Mouse (Mus musculus) left cerebral cortex, postnatal 14 days (tissue): ENCODE results near the gene Alad. TPM values are rescaled to one million over a fixed set of nuclear protein-coding genes. Genes with fewer than 3 reads are reported as not detected.
A peak's percentile ranks its signal among the peaks of the same experiment; 100 is the strongest.

Experiments used
- DNase-seq, 2 experiments: peaks; one replicate each; pipeline ENCODE4 v3.0.0; 2021 to 2022; ENCODE audit warnings: low spot score in 2 of 2, mixed read lengths in 1 of 2
- intact Hi-C: fragments of 180-260 bp; cut with DNase I; formaldehyde crosslinking; loops from one replicate; pipeline ENCODE4 v1.15.1; 2025
- long read RNA-seq, 2 experiments: library from polyadenylated mRNA; stranded (forward); transcript quantifications; one replicate each; pipeline ENCODE4 v2.0.0; 2021
- total RNA-seq, 2 experiments: library from RNA; stranded (reverse); gene quantifications; 2 replicates each; pipeline ENCODE4 v1.2.3; 2021

The Alad gene
- total RNA-seq: 10 to 100 TPM; 22.2 to 25.4 TPM
- long read RNA-seq, experiment 1, transcript Alad-201 (12 exons, 1,206 nt): major isoform, 42 of 46 reads
- long read RNA-seq, experiment 1, partial matches to known transcripts: 1 of 46 reads
- long read RNA-seq, experiment 1, other reads (novel, unspliced or antisense): 1 of 46 reads
- long read RNA-seq, experiment 2, transcript Alad-201 (12 exons, 1,206 nt): major isoform, 33 of 36 reads
- long read RNA-seq, experiment 2, partial matches to known transcripts: 1 of 36 reads
- long read RNA-seq, experiment 2, other reads (novel, unspliced or antisense): 2 of 36 reads

DNA sequence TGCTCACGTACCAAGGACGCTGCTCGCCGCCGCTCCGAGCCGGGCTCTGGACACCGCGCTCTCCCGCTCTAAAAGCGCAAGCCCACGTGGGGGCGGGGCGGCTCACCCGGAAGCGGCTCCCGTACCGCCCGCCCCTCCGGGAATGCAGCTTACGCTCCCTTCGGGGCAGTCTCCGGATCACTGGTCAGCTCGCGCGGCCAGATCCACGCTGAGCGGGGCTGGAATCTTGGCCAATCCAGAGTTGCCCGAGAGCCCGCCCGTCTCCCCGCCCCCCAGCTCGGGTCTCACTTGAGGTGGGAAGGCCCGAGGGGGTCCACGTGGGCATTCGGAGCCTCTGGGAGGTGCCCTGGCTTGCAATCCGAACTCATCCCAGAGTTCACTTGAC is at the start of gene Alad:
Gene Alad, minus strand, starts transcription at position 70 of the 385 bp plus-strand sequence.
- DNase-seq: peak; percentile 50 to 77
- intact Hi-C loops: no loop called here

DNA sequence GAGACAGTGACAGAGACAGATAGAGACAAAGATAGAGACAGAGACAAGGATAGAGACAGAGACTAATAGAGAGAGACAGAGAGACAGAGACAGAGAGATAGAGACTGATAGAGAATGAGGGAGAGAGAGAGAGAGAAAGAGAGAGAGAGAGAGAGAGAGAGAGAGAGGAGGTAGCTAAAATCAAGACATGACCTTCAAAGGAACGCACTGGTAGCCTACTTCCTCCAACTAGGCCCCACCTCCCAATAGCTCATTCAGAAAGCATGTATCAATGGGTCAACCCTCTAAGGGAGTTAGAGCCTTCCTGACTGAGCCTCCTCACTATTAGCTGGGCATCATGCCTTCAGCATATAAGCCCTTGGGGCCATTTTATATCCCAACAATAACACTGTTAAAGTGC is 48.6 kb upstream of the Alad start:
- intact Hi-C loops: no loop called here

GRCm38 (mm10) chr4:62567696-62568095 is 48.0 kb upstream of the Alad start:
- intact Hi-C loops: no loop called here
- DNase-seq: no peak

More for the DNA sequence above, 48.6 kb upstream of the Alad start:
- no peak for DNase-seq

DNA sequence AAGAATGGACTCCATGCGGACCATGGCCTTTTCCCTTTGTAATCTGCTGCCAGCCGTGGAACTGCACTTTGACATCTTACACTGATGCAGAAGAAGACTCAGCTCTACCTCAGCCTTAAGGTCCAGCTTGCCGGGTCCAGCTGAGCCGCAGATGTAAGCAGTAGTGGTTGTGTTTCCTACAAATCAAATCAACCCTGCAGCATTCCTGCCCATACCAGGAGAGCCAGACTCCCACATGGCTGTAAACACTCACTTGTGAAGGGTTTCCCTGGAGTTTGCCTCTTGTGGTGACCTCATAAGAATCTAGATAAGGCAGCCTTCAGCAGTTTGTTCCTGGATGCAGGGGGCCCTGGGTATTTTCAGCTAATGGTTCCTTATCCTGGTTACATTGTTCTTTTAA is 46.8 kb upstream of the Alad start:
- intact Hi-C loops: no loop called here
- DNase-seq: no peak

- intact Hi-C loops: no loop called here
- DNase-seq: no peak
These were observed 42.3 kb upstream of the Alad start for GRCm38 (mm10) chr4:62562006-62562405.

GRCm38 (mm10) chr4:62561630-62562001 is 41.9 kb upstream of the Alad start:
- intact Hi-C loops: loop anchor here (1.0 kb wide), 1 partner anchor 136 kb away; no protein-coding TSS in a partner anchor
- no peak for DNase-seq

DNA sequence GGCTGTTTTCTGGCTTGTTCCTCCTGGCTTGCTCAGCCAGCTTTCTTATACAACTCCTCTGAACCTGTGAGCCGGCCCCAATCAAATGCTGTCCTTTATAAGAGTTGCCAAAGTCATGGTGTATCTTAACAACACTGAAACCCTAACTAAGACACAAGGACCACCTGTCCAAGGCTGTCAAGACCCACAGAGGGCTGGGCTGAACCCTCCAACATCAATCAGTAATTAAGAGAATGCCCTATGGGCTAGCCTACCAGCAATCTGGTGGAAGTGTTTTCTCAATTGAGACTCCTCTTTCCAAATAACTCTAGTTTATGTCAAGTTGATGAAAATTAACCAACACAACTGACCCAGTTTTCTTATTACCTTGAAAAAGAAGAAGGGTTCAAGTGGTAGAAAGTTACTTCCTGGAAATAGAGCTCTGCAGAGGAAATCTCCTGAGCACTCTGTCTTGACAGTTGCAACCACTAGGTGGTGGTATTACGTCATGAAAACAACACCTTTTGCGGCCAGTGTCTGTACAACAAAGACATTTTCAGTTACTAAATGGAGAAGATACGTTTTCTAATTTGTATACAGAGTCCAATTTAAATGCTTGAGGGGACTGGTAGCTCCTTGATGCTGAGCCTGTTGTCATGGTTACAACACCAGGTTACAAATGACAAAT is 41.4 kb upstream of the Alad start:
- intact Hi-C loops: loop anchor here (1.0 kb wide), 1 partner anchor 136 kb away; no protein-coding TSS in a partner anchor
- DNase-seq: peak; percentile 85 to 88

DNA sequence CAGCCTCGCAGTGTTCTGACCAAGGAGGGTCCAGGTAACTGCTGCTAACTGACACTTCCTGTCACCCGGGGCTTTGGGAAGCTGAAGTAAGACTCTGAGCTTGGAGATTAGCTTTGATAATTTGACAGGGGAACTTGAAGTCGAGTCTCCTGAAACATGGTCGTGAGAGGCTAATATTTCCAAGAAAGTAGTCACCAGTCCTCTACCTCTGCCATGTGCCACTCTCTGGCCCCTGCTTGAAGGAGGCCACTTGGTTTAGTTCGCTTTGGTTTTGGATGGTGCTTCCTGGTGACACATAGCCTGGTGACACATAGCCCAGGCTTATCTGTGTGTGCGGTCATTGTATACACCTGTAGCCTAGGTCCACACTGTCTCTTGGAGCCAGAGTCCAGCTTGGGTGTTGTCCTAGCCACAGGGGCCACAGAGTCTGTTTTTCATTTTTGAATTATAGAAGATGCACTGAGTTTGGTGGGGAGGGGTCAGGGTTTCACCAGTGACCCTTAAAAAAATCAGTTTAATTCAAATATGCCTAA is 40.1 kb upstream of the Alad start, which contains the start of gene Rgs3:
Gene Rgs3, plus strand, starts transcription at position 51 of the 533 bp plus-strand sequence.
- intact Hi-C loops: no loop called here
- DNase-seq: no peak

- intact Hi-C loops: no loop called here
- DNase-seq: peak in 1 of 2 experiments; percentile 31
These were observed 37.7 kb upstream of the Alad start for GRCm38 (mm10) chr4:62557436-62557835.

- intact Hi-C loops: no loop called here
These were observed 32.2 kb upstream of the Alad start for GRCm38 (mm10) chr4:62551966-62552365.

DNA sequence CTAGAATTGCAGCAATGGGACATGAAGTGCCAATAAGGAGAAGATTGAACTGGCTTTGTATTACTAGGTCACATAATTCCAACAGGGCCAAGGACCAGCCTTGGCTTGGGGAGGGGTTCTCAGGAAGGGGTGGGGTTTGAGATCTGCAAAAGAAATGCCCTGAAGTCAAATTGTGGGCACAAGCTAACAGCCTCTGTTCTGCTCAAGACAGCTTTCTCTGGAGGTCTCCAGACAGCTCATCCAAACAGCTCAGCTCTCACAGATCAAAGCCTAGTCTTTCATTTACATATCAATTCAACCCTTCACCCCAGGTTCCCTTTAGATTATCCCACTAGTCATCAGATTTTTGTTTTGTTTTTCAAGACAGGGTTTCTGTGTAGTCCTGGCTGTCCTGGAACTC is 25.1 kb upstream of the Alad start:
- intact Hi-C loops: no loop called here
- DNase-seq: no peak

More at GRCm38 (mm10) chr4:62551966-62552365, 32.2 kb upstream of the Alad start:
- DNase-seq: no peak

GRCm38 (mm10) chr4:62543782-62544181 is 24.1 kb upstream of the Alad start:
- no peak for DNase-seq
- intact Hi-C loops: no loop called here

DNA sequence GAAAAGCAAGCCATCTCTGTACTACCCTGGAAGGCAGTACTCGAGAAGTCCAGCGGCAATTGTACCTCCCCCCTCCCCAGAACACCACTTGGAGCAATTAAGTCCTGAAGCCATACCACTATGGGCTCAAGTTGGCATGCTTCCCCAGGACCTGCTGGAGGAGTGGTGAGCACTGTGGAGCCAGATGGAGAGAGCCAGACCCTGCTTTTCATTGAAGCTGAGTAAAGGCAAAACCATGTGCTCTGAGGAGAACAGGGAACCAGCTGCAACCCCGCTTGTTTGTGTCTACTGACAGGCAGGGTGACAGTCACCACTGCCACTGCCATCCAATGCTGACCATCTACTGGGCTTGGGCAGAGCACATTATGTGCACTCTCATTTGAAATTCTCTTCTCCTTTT is 22.1 kb upstream of the Alad start:
- DNase-seq: no peak
- intact Hi-C loops: no loop called here

DNA sequence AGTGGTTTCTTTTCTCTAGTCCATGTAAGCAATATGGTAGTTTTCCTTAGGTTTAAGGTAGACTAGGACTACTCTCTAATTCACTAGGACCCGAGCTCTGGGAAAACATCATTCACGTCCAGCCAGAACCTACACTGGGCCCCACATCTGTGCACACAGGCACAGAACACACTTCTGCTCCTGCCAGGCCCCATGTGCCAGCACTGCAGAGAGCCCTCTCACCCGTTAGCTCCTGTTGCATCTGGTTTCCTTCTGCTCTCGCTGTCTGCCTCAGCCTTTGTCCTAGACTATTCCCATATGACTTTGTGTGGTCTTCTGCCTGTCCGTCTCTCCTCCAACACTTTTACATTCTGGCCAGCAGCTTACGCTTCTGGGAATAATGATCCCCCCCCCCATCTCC is 14.0 kb upstream of the Alad start:
- no peak for DNase-seq
- intact Hi-C loops: no loop called here

- DNase-seq: no peak
- intact Hi-C loops: no loop called here
These were observed 7.9 kb upstream of the Alad start for GRCm38 (mm10) chr4:62527655-62528054.

- no peak for DNase-seq
- intact Hi-C loops: no loop called here
These were observed 6.5 kb upstream of the Alad start for GRCm38 (mm10) chr4:62526256-62526655.

DNA sequence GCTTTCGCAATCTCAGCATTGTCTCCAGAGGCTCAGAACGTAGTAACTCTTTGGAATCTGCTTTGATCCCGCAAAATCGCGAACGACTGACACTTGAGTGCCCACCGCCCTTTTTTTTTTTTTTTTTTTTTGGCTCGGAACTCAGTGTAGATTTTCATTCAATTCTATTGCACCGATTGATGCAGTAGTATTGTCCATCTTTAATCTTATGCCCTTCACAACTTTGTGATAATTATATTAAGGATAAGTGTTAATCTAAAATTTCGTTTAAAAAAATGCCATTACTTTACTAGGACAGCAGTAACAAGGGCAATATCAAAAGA is 5.7 kb upstream of the Alad start:
- intact Hi-C loops: no loop called here
- DNase-seq: no peak

DNA sequence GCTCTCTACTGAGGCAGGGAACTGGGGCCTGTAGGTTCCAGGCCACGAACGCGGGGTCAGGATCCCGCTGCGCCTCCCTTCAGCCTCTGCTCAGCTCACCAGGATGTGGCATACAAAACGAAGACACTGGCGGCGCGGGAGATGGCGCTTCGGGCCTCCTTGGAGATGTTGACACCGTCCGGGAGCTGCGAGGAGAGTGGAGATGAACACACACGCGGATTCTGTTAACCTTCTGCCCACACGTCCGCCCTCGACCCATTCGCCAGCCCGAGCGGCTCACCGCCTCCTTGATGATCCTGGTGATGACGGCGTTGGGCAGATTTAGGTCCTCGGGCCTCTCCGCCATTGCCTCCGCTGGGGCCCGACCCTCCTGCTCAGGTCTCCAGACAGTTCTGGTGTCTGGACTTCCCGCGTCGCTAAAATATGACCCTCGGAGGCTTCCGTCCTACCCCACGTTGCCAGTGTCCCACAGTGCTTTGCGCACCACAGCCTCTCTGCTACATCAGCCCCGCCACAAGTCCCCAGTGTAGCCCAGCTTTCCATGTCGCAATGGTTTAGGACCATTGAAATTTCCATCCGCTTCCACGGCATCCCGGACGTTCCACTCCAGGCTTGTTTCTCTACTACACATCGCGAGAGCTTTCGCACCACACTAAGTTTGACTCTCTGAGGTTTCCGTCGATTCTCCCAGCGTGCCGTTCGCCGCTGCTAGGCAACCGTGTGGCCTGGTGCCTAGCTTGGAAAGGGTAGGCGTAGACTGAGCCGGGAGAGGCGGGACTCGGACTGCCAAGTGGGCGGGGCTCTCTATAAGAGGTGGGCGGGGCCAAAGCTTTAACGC is 5.2 kb upstream of the Alad start, which contains the start of the genes Pole3 and 4933430I17Rik:
Gene Pole3, minus strand, starts transcription at position 418 of the 838 bp plus-strand sequence.
Gene 4933430I17Rik, plus strand, starts transcription at position 719 of the 838 bp plus-strand sequence.
- DNase-seq: peak; percentile 97 to 98
- intact Hi-C loops: no loop called here

- intact Hi-C loops: no loop called here
- no peak for DNase-seq
These were observed 1.2 kb upstream of the Alad start for GRCm38 (mm10) chr4:62520892-62521400.
